Mouse (Mus musculus): ENCODE results near the gene Amdhd2. TPM values are rescaled to one million over a fixed set of nuclear protein-coding genes. Genes with fewer than 3 reads are reported as not detected.

The Amdhd2 gene
- polyA plus RNA-seq (2014; fragmentation: Nextera tagmentation; extraction: Ambion mirVana) = 23.6 and 33.3 TPM in 2 replicates

DNA sequence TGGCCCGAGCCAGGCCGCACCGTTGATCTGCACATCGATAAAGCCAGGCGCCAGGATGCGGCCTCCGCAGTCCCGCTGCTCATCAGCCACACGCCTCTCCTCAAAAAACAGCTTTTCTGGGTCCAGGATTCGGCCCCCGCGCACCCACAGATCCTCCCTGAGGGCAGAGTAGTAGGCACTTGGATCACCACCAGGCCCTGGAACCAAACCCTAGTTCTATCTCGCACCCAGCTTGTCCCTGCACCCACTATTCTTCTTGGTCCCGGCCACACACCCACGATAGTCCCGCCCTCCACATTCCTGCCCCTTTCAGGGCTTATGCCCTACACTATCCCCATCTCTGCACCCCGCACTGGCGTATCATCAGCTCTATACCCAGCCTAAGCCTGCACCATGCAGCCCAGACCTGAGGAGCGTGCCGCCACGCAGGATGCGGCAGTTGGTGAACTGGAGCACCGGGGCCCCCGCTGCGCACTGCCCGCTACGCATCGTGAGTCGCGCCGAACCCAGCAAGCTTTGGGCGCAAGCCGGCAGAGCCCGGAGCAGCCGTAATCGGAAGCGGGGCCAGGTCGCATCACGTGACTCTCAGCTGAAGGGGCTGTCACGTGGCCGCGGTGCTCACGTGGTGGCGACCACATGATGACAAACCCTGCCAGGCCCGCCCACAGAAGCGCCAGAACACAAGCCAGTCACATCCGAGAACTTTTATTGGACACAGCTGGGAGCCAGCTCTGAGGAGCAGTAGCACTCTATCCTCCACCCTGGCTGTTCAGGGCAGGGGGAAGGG, at the start of gene Amdhd2:
Gene Amdhd2 (minus strand): TSS at position 591 of the 787 bp plus-strand sequence.
- WGBS = under 1% methylated on average over 47 of the region's 47 CpGs
- H3K27me3 ChIP-seq (ENCODE audit: insufficient read depth, low read length) = no peaks in the 10 kb centered on the region
- peak within 1 kb of the TSS; percentile 68 for H3K4me3 ChIP-seq (ENCODE audit: low read depth, low read length)
- ATAC-seq (ENCODE audit: insufficient read depth) (peak; percentile 93), DNase-seq (peak; percentile 98)
- peaks cover 9% of the 10 kb centered on the region; the same call in 1 of the 2 replicates for H3K4me1 ChIP-seq (ENCODE audit: insufficient read depth)
- H3K27ac ChIP-seq (ENCODE audit: low read depth) = peak within 1 kb of the TSS; percentile 72; the same call in 1 of the 2 replicates
- peak within 1 kb of the TSS; percentile 96 for H3K4me2 ChIP-seq
- H3K36me3 ChIP-seq (ENCODE audit: insufficient read depth) = peaks cover 28% of the 10 kb centered on the region
- peak within 1 kb of the TSS; percentile 74 for H3K9ac ChIP-seq
- no peak for TF ChIP-seq CTCF (IDR thresholded peaks at IDR 0.05; ENCODE audit: low read depth)
- H3K9me3 ChIP-seq (ENCODE audit: low read depth, low read length) = no peaks in the 10 kb centered on the region

DNA sequence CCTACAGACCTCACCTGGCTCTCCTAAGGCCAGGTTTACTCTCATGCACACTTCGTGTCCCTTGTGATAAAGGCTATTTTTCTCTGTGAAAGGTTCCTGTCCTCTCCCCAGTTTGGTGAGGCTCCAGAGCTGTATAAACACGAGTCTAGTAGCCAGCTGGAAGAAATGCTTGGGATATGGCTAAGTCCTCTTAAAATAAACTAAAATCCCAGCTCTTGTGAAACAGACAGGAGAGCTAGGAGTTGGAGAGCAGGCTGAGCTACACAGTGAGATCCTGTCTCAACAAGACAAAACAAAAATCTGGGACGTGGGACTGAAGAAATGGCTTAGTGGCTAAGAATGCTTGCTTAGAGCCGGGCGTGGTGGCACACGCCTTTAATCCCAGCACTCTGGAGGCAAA, 49.6 kb upstream of the Amdhd2 start:
- Histone ChIP-seq H3K9me3 (ENCODE audit: low read depth, low read length) (no peaks in the 10 kb centered on the region), H3K36me3 (ENCODE audit: insufficient read depth) (peaks cover 31% of the 10 kb centered on the region), H3K4me3 (ENCODE audit: low read depth, low read length) (no peak overlapping the region), H3K9ac (no peak overlapping the region), H3K4me2 (no peak overlapping the region; the same call in 1 of the 2 replicates), H3K4me1 (ENCODE audit: insufficient read depth) (peaks cover 33% of the 10 kb centered on the region), H3K27me3 (ENCODE audit: insufficient read depth, low read length) (peaks cover 6% of the 10 kb centered on the region; the same call in 1 of the 2 replicates), H3K27ac (ENCODE audit: low read depth) (peak overlapping the region; percentile 18; the same call in 1 of the 2 replicates)
- no peak for ATAC-seq (ENCODE audit: insufficient read depth)
- 57% methylated on average over 6 of the region's 6 CpGs for WGBS
- no peak for TF ChIP-seq CTCF (IDR thresholded peaks at IDR 0.05; ENCODE audit: low read depth)
- DNase-seq = peak; percentile 46

- WGBS = 28% methylated on average over 5 of the region's 5 CpGs
- TF ChIP-seq CTCF (IDR thresholded peaks at IDR 0.05; ENCODE audit: low read depth) = no peak; the same call in none of the 2 replicates
- Histone ChIP-seq H3K9me3 (ENCODE audit: low read depth, low read length) (no peaks in the 10 kb centered on the region), H3K9ac (no peak overlapping the region), H3K27me3 (ENCODE audit: insufficient read depth, low read length) (peaks cover 13% of the 10 kb centered on the region), H3K4me1 (ENCODE audit: insufficient read depth) (peaks cover 38% of the 10 kb centered on the region), H3K4me2 (peak overlapping the region; percentile 97), H3K27ac (ENCODE audit: low read depth) (peak overlapping the region; percentile 88; the same call in 1 of the 2 replicates), H3K4me3 (ENCODE audit: low read depth, low read length) (peak overlapping the region; percentile 51), H3K36me3 (ENCODE audit: insufficient read depth) (peaks cover 25% of the 10 kb centered on the region)
- DNase-seq (no peak), ATAC-seq (ENCODE audit: insufficient read depth) (no peak)
Measured at GRCm38 (mm10) chr17:24212441-24213018, 49.0 kb upstream of the Amdhd2 start.

- peak; percentile 86 for DNase-seq
- H3K27ac ChIP-seq (ENCODE audit: low read depth) = peak overlapping the region; percentile 88
- peaks cover 17% of the 10 kb centered on the region for H3K27me3 ChIP-seq (ENCODE audit: insufficient read depth, low read length)
- TF ChIP-seq CTCF (IDR thresholded peaks at IDR 0.05; ENCODE audit: low read depth) = 0 out of 2 replicates have a peak, but pooled peaks have one; percentile 50
- 2% methylated on average over 37 of the region's 37 CpGs for WGBS
- peak overlapping the region; percentile 97 for H3K4me2 ChIP-seq
- H3K36me3 ChIP-seq (ENCODE audit: insufficient read depth) = peaks cover 19% of the 10 kb centered on the region
- peak overlapping the region; percentile 51 for H3K4me3 ChIP-seq (ENCODE audit: low read depth, low read length)
- H3K9me3 ChIP-seq (ENCODE audit: low read depth, low read length) = no peaks in the 10 kb centered on the region
- ATAC-seq (ENCODE audit: insufficient read depth) = peak; percentile 23
- H3K4me1 ChIP-seq (ENCODE audit: insufficient read depth) = peaks cover 44% of the 10 kb centered on the region
- peak overlapping the region; percentile 69 for H3K9ac ChIP-seq
Measured at GRCm38 (mm10) chr17:24211631-24212440, 48.3 kb upstream of the Amdhd2 start.

DNA sequence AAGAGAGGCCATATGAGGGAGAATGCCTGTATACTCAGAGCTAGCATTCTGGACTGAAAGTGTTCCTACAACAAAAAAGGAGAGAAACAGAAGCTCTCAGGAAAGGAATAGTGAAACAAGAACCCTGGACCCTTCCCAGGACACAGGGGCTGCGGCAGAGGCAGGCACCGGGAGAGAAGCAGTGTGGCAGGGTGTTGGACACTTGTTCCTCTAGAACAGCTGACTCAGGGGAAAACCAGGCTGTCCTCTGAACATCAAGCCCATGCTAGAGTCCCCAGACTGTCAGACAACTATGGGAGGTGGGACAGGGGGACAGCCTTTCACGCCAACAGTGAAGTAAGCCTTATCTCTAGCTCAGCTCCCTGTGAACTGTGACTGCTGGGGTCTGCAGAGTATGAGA, 47.0 kb upstream of the Amdhd2 start:
- WGBS = 66% methylated on average over 3 of the region's 3 CpGs
- H3K27ac ChIP-seq (ENCODE audit: low read depth) = peak overlapping the region; percentile 88; the same call in 1 of the 2 replicates
- no peak for ATAC-seq (ENCODE audit: insufficient read depth)
- peak overlapping the region; percentile 97; the same call in 1 of the 2 replicates for H3K4me2 ChIP-seq
- H3K9ac ChIP-seq = no peak overlapping the region
- no peaks in the 10 kb centered on the region for H3K9me3 ChIP-seq (ENCODE audit: low read depth, low read length)
- peaks cover 7% of the 10 kb centered on the region for H3K36me3 ChIP-seq (ENCODE audit: insufficient read depth)
- no peak for DNase-seq
- TF ChIP-seq CTCF (IDR thresholded peaks at IDR 0.05; ENCODE audit: low read depth) = no peak
- peaks cover 20% of the 10 kb centered on the region for H3K27me3 ChIP-seq (ENCODE audit: insufficient read depth, low read length)
- H3K4me3 ChIP-seq (ENCODE audit: low read depth, low read length) = no peak overlapping the region
- peaks cover 54% of the 10 kb centered on the region for H3K4me1 ChIP-seq (ENCODE audit: insufficient read depth)

DNA sequence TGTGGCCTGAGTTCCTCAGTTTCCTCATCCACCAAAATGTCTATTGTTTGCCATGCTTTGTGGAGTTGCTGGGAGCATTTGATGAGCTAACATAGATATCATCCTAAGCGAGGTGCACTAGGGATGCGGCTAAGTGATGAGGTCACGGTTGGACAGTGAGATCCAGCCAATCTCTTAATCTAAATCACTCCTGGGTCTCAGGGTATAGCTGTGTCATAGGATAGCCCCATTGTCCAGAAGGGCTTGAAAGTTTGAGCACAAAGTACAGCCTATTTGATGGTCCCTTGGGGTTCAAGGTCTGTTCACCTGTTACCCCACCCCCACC, 46.3 kb upstream of the Amdhd2 start:
- ATAC-seq (ENCODE audit: insufficient read depth) (no peak), DNase-seq (no peak)
- no peak overlapping the region for H3K9ac ChIP-seq
- peaks cover 54% of the 10 kb centered on the region for H3K4me1 ChIP-seq (ENCODE audit: insufficient read depth)
- TF ChIP-seq CTCF (IDR thresholded peaks at IDR 0.05; ENCODE audit: low read depth) = no peak
- no peaks in the 10 kb centered on the region for H3K9me3 ChIP-seq (ENCODE audit: low read depth, low read length)
- no peak overlapping the region for H3K4me3 ChIP-seq (ENCODE audit: low read depth, low read length)
- 69% methylated on average over 3 of the region's 3 CpGs for WGBS
- H3K27ac ChIP-seq (ENCODE audit: low read depth) = peak overlapping the region; percentile 96
- H3K36me3 ChIP-seq (ENCODE audit: insufficient read depth) = peaks cover under 1% of the 10 kb centered on the region; the same call in 1 of the 2 replicates
- peak overlapping the region; percentile 96 for H3K4me2 ChIP-seq
- peaks cover 20% of the 10 kb centered on the region for H3K27me3 ChIP-seq (ENCODE audit: insufficient read depth, low read length)

Measured in lung, embryonic 14.5 days (tissue).